Mouse (Mus musculus) bone marrow macrophage, adult 2 months (primary cell): Measurements from ENCODE around the gene Hscb.

Source experiments
- CTCF ChIP-seq: IDR thresholded peaks from 2 replicates; pipeline ENCODE4 v1.5.1; 2012; ENCODE audit warnings: low read depth, mild to moderate bottlenecking, low read length, moderate library complexity
- POLR2A ChIP-seq: IDR thresholded peaks from 2 replicates; pipeline ENCODE4 v1.6.1; 2012; ENCODE audit warnings: mild to moderate bottlenecking, low read depth, low read length, borderline replicate concordance

- TF ChIP-seq CTCF (peak; percentile 53), POLR2A (no peak)
Observed at GRCm38 (mm10) chr5:110788684-110789083, 50.9 kb downstream of the Hscb start.
